ENCODE assay signal across 8 mouse cellular contexts in the genomic region with DNA sequence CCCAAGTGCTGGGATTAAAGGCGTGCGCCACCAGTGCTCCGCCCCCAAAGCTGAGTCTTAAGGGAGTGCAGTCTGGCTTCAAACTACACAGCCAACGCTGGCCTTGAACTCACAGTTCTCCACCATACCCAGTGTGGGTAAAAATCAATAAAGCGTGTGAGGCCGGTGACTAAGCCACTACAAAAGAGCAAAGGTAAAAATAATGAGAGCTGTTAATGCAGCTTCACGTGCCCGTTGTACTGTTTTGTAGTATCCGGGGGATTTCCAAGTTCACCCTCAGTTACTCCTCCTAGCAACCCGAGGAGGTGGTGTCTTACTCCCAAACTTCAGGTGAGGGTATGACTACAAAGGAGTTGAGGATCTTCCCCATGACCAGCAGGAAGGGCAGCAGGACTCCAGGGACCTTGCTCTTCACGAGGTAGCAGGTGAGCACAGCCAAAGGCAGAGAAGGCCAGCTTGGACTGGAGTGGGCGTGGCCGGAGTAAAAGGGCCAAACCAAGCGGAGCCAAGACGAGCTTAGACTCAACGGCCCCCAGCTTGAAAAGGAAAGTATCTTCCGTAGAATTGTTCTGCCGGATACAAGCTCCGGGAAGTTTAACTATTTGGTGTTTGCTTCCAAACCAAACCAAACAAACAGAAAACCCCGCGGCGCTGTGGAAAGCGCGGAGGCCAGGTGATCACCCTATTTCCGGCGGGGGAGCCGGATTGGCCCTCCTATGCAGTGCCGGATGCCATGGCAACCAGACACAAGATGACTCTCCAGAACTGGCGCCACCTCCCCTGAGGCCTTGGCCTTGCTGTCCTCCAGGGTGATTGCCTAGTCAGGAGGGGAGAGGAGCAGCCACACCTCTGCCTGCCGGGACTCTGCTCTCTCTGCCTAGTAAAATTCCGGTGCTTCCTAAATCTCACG. TPM values are rescaled to one million over a fixed set of nuclear protein-coding genes. Genes with fewer than 3 reads are reported as not detected.
DNase-seq lines count a peak whose midpoint lies in the region; ATAC-seq and TF ChIP-seq lines count a peak whose summit lies in the region.

No protein-coding gene starts in this region.

- no peaks in the 10 kb centered on the region; the same call in 1 of the 2 replicates for H3K4me1 ChIP-seq in cortical plate, adult 2 months (ENCODE audit: control insufficient read depth, insufficient read depth, low read length)
- peaks cover 24% of the 10 kb centered on the region for H3K4me1 ChIP-seq in limb, embryonic 15.5 days
- H3K4me1 ChIP-seq in midbrain, embryonic 15.5 days, result peaks cover 16% of the 10 kb centered on the region
- peaks cover 10% of the 10 kb centered on the region; the same call in 1 of the 2 replicates for H3K4me1 ChIP-seq in spleen, adult 2 months (ENCODE audit: control insufficient read depth, insufficient read depth, insufficient read length)

- no peaks in the 10 kb centered on the region for H3K36me3 ChIP-seq in limb, embryonic 15.5 days
- no peaks in the 10 kb centered on the region for H3K36me3 ChIP-seq in midbrain, embryonic 15.5 days (replicated peaks)
- H3K36me3 ChIP-seq in spleen, adult 2 months (ENCODE audit: control insufficient read depth, insufficient read depth, low read length), result no peaks in the 10 kb centered on the region

- peak; percentile 95 for ATAC-seq in inflammation-experienced regulatory T-cells, adult 6 months
- no peak for ATAC-seq in limb, embryonic 15.5 days (ENCODE audit: insufficient number of reproducible peaks, low FRiP score, low TSS enrichment, low read depth)
- ATAC-seq in midbrain, embryonic 15.5 days (replicated peaks), result peak; percentile 88

- peak overlapping the region; percentile 64 for H3K4me2 ChIP-seq in limb, embryonic 15.5 days
- H3K4me2 ChIP-seq in midbrain, embryonic 15.5 days, result peak overlapping the region; percentile 54

- peak overlapping the region; percentile 10; the same call in 1 of the 2 replicates for H3K4me3 ChIP-seq in cortical plate, adult 2 months (ENCODE audit: insufficient read depth, low read length)
- H3K4me3 ChIP-seq in limb, embryonic 15.5 days, result peak overlapping the region; percentile 39
- H3K4me3 ChIP-seq in midbrain, embryonic 15.5 days, result peak overlapping the region; percentile 31
- H3K4me3 ChIP-seq in spleen, adult 2 months (ENCODE audit: extremely low read depth, insufficient read depth, insufficient read length), result peak overlapping the region; percentile 52

- no peak overlapping the region for H3K9ac ChIP-seq in limb, embryonic 15.5 days
- no peak overlapping the region; the same call in 1 of the 2 replicates for H3K9ac ChIP-seq in midbrain, embryonic 15.5 days

- no peak for TF ChIP-seq CTCF in cortical plate, adult 2 months (IDR thresholded peaks at IDR 0.05; ENCODE audit: extremely low read depth, insufficient read depth, low read length)
- no peak for TF ChIP-seq CTCF in spleen, adult 2 months (IDR thresholded peaks at IDR 0.05; ENCODE audit: extremely low read depth, insufficient read depth, insufficient read length, insufficient replicate concordance)

- no peak for TF ChIP-seq POLR2A in cortical plate, adult 2 months (IDR thresholded peaks at IDR 0.05; ENCODE audit: extremely low read depth, insufficient read depth, low read length)
- TF ChIP-seq POLR2A in spleen, adult 2 months (IDR thresholded peaks at IDR 0.05; ENCODE audit: low read depth, low read length), result no peak

- H3K27me3 ChIP-seq in limb, embryonic 15.5 days, result no peaks in the 10 kb centered on the region
- H3K27me3 ChIP-seq in midbrain, embryonic 15.5 days (replicated peaks), result 0 out of 2 replicates have a peak, but pooled peaks cover 3% of the 10 kb centered on the region
- no peaks in the 10 kb centered on the region for H3K27me3 ChIP-seq in spleen, adult 2 months (ENCODE audit: control insufficient read depth, insufficient read depth, low read length)

- intact Hi-C loops in gastrocnemius, postnatal 14 days (cut with DNase I; ENCODE audit: low total_unique reads), result no loop called here

- no peak overlapping the region for H3K27ac ChIP-seq in cortical plate, adult 2 months (ENCODE audit: insufficient read depth, low read length)
- H3K27ac ChIP-seq in limb, embryonic 15.5 days, result peak overlapping the region; percentile 40
- no peak overlapping the region for H3K27ac ChIP-seq in midbrain, embryonic 15.5 days
- H3K27ac ChIP-seq in spleen, adult 2 months (ENCODE audit: insufficient read depth, low read length), result peak overlapping the region; percentile 56; the same call in 1 of the 2 replicates

- DNase-seq in urinary bladder, adult 18-20 months (ENCODE audit: low spot score in 2 of 2), result peak; percentile 65 to 67
- no peak for DNase-seq in urinary bladder, postnatal 10 days (ENCODE audit: low spot score)
- peak; percentile 62 for DNase-seq in gastrocnemius, postnatal 14 days
- DNase-seq in spleen, adult 2 months (ENCODE audit: low read depth in 1 of 2, low spot score in 2 of 2), result peak; percentile 57 to 65

- 11% methylated on average over 32 of the region's 32 CpGs for WGBS in limb, embryonic 15.5 days
- WGBS in midbrain, embryonic 15.5 days, result 8% methylated on average over 32 of the region's 32 CpGs
- WGBS in spleen, adult 2 months, result 18% methylated on average over 32 of the region's 32 CpGs

- no peaks in the 10 kb centered on the region for H3K9me3 ChIP-seq in limb, embryonic 15.5 days
- H3K9me3 ChIP-seq in midbrain, embryonic 15.5 days, result no peaks in the 10 kb centered on the region

RNA-seq across cellular contexts. Expression of gene Smad6, which starts 27.9 kb away (rescaled TPM):
- polyA plus RNA-seq in cortical plate, adult 2 months (2012; rRNA removed), result 2.6 and 2.9 TPM in 2 replicates
- 1 to 10 TPM; 1.9 to 2.9 TPM for total RNA-seq in gastrocnemius, postnatal 14 days (2021)
- polyA plus RNA-seq in inflammation-experienced regulatory T-cells, adult 6 months (2017; shearing (Covaris generic)), result not detected
- polyA plus RNA-seq in limb, embryonic 15.5 days (2015; fragmentation: Nextera tagmentation; extraction: Ambion mirVana), result 7.1 and 9.4 TPM in 2 replicates
- 1.5 and 1.9 TPM in 2 replicates for polyA plus RNA-seq in midbrain, embryonic 15.5 days (2015; fragmentation: Nextera tagmentation; extraction: Ambion mirVana)
- 6.2 and 9.7 TPM in 2 replicates for polyA plus RNA-seq in spleen, adult 2 months (2012; rRNA removed)

Comparison
In these comparisons a context has a peak if more than half of its experiments do, and no peak if none do; other contexts are left out.
1. H3K27ac ChIP-seq: peak in limb, embryonic 15.5 days (single experiment) and spleen, adult 2 months (single experiment); none in cortical plate, adult 2 months (single experiment) and midbrain, embryonic 15.5 days (single experiment).
2. Peak in every context shown above with its lines, with median percentiles within 50 percentile points of each other: H3K4me3 ChIP-seq.